Mouse (Mus musculus) CD4-positive, CD25-positive, alpha-beta regulatory T cell, adult 4 months (primary cell): Measurements from ENCODE around the gene Cep152. TPM values are rescaled to one million over a fixed set of nuclear protein-coding genes. Genes with fewer than 3 reads are reported as not detected.

Source experiments
- ATAC-seq: one replicate; pipeline ENCODE4 v1.8.0; 2017
- polyA plus RNA-seq, 2 experiments: library from polyadenylated mRNA; unstranded; fragments of 100-300 nt; shearing (Covaris generic); gene quantifications; one replicate each; pipeline ENCODE4 v1.2.1; 2017

The Cep152 gene
- polyA plus RNA-seq, 2 experiments from 2014 or later = 6.0 TPM

DNA sequence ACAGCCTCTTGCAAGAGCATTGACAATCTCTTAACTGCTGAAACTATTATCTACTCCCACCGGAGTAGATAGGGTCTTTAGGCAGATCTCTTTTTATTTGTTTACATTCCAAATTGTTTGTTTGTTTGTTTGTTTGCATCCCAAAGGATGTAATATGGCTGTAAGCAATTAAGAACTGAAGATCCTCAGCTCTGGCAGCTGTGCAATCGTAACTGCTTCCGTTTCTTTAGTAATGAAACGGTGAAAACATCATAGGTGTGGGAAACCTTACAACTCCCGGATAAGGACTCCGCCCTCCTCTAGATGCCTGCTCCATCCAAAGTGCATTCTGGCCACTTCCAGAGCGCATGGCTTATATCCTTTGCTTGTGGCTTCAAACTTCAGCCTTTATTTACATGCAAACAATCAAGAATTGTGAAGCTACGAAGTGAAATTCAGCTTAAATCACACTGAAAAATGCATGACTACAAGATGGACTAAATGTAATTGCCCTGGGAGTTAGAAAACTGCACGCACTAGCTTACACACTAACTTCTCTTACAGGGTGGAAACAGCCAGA is 707 bp downstream of the Cep152 start:
- ATAC-seq = no peak

DNA sequence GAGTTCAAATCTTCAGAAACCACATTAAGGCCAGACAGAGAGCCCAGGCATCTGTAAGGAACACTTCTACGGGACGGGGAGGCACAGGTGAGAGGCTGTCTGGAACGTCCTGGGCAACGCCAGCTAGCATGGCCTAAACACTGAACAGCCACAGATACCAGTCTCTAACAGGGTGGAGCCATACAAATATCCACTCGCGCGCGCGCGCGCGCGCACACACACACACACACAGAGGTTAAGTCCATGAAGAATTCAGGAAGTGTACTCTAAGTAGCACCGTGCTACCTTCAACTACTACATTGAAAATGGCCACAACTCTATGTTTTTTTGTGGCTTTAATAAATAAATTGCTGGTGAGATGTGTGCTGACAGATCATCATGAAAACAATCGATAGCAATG is 1.7 kb downstream of the Cep152 start:
- no peak for ATAC-seq

DNA sequence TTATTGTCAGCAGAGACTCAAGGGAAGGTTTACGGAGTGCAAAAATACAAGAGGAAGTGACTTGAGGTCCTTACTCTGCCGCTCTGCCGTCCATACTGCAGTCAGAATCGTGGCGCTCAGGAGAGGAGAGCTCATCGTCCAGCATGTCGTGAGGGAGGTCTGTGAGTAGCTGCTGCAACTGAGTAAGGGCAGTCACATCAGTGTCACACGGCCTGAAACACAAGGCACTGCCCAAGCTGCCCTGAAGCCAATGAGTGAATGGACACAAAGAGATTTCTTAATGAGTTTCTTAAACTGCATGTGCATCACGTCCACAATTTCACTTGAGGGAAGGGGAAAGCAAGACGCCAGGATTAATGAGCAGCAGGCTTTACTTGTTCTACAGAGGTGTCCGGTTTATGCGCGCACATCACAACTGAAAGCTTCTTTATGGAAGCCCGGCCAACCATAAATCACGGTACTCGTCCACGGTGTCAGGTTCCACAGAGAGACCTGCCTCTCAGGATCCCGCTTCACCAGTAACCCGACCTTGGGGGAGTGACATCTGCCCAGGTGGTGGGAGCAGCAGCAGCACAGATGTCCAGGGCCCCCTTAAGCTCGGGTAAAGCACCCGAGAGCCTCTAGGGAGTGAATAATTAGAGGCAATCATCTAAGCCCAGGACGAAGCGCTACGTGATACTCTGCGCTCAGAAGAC is 4.6 kb downstream of the Cep152 start:
- no peak for ATAC-seq

DNA sequence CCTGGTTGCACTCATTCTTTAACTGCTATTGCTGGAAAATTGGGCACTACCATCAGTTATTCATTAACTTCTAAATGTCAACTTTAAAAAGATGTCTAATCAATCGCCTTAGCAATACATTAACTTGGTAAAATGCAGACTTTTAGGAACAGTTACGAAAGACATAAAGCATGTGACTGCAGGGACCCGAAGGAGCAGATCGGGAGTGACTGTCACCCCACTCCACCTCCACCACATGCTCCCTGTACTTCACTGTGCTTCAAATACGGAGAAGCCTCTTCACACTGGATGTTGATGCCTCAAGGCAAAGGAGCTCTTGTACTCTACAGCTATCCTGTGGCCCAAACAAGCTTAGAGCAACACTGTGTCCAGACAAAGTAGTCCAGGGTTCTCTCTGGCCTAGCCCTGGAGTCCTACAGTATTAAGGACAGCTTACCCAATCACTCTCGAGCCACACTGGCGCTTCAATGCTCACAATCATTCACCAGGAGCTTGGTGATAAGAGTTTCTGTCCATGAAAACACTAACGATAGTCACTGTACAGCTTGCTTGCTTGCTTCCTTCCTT is 9.0 kb downstream of the Cep152 start:
- ATAC-seq = no peak

DNA sequence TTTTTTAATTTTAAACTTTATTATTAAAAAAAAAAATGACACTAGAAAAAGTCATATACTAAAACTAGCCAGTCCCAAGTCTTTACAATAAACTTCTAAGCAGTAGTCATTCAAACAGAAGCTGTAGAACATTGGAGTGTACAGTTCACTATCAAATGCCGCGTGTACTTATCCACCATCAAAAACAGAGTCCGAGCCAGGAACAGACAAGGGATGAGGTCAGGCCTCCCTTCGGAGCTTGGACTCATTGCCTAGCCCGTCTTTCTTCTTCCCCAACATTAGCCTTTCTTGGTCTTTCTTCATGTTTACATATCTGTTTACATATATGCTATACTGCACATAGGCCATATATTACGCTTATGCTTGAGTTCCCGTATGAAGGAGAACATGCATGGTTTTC is 9.5 kb downstream of the Cep152 start:
- no peak for ATAC-seq

DNA sequence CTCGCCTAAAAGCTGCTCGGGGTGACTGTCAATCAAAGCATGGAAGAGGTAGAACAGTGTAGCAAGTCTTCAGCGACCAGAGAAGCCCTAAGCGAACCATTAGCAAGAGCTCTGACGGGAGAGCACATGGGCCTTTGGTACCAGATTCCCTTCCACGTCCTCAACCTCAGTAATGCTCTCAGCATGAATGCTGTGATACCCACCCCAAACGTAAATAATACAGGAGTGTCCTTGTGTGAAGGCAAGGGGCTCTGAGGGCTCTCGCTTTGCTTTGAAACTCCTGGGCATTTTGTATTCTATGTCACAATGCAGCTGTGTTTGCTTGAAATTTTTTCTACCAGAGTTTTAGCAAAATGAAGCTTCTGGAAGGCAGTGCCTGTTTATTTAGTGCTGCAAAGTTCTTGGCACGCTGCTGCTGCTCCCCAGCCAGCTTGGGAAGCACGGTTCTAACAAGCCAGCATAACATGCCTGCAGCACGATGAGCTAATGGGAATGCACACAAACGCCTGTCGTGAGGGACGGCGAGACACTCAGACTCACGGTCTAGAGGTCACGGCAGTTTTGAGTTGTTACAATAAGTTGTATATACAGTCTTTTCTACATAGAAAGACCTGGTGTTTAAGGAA is 18.6 kb downstream of the Cep152 start:
- ATAC-seq = no peak

DNA sequence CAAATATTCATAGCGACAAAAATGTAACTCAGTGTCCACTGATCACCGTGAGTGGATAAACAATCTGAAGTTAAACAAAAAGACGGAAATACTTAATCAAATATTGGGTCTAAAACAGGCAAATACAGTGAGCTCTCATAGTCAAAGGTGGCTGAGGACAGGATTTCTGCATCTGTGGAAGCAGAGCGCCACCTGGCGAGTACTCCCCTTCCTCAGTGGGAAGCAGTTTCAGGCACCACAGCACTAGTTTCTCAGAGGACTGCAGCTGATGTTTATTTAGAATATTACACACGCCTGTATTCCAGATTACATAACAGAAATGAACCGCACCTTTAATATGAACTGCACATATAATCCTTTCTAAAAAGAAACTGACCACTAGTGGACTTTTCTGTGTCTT is 20.3 kb downstream of the Cep152 start:
- no peak for ATAC-seq

DNA sequence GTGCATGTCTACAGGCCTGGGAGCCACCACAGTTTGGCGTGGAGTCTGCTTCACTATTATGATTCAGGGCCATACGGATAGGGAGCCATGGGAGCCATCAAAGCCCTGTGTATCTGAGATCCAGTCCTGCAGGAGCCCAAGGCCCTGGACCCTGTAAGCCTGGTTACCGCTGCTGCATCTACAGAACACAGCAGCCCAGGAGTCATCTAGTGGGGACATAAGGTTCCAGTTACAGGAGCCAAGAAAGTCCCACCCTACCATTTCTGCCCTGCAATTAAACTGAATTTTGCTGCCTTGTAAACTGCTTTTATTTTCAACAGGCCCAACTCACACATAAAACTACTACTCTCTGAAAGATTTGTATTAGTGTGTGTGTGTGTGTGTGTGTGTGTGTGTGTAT is 21.9 kb downstream of the Cep152 start:
- no peak for ATAC-seq

DNA sequence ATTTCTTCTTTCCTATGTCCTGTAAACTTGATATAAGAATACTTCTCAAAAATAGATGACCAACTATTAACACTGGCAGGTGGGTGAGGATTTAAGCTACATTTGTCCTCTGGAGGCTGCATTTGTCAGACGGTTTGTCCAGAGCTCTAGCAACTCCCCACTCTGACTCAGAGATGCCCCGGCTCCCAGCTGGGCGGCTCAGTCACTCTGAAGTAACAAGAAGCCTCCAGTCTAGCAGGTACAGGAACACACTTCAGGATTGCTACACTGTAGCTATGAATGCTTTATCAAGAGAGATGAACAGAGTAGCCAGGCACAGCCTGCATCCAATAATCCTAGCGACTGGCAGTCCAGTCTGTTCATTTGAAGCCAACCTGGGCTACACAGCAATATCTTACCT is 26.0 kb downstream of the Cep152 start:
- no peak for ATAC-seq

DNA sequence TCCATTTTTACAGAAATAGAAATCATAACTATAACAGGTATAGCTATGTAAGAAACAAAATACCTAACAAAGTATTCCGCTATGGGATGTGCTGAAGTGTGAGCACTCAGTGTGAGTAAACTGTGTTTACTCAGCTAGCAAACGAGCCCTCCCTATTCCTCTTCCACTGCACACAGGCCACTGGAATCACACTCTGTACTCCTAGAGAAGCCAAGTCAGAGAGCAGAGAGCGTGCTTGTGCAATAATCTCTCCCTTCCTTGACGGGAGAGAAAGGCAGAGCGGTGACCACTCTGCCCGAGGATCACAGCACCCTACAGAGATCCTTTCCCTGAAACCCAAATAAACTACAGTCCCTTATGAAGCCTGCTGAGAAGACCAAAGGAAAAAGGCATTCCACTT is 26.7 kb downstream of the Cep152 start:
- ATAC-seq = no peak

DNA sequence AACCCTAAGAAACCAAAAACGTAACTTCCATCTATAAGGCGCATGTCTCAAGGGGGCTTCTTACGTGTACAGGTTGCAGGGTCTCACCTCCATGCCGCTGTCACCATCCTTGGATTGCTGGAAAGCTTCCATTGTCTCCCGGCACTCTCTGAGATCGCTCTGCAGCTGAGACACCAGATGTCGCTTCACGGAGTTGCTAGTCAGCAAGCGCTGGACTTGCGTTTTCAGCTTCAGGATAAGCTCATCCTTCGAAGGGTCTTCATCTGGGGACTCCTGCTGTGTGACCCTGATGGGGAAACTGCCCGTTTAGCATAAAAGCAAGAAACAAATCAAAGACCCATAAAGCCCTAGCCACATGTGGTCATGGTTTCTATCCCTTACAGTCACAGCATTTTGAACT is 30.1 kb downstream of the Cep152 start:
- no peak for ATAC-seq

DNA sequence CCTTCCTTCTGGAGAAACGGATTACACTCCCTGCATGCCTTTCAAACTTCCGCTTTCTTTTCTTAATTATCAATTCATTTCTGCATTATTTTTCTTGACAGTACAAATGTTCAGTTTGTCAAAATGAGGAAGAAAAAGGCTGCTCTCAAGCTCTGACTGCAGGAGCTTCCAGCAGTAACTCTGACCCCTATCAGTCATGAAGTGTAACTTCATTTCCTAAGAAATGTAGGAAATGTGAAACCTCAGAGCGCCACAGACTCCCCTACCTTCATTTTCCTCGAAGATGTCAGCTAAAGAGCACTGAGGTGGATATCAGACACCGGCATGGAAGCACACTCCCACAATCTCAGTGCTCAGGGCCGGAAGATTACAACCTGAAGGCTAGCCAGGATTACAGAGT is 30.8 kb downstream of the Cep152 start:
- ATAC-seq = no peak

DNA sequence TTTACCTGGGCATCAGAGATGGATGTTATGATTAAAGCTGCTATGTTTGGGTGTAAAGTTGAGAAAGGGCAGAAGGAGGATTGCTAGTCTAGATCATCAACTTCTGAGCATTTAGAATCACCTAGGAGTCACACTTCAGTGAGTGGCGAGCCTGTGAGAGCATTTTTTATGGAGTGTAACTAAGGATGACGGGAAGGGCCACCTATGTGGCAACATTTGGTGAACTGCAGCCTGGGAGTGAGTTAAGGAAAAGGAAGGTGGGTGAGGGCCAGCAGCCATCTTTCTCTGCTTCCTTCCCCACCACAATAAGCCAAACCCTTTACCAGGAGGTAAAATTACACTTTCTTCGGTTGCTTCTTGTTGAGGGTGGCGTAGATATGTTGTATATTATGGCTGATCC is 33.0 kb downstream of the Cep152 start:
- no peak for ATAC-seq

DNA sequence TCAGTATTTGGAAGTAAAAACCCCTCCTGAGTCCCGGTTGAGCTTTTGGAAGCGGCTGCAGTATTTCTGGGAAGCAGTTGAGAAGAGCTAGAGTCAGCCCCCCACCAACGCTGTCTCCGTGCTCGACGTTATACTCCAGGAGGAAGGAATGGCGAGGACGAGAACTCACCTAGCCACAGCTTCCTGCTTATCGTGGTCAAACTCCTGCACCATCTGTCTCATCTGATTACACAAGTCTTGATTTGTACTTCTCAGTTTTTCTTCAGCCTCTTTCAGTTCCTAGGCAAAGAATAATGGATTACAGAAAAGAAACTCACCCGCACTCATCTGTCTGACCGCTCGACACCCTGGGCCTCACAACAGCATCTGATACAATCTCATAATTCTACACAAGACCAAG is 35.6 kb downstream of the Cep152 start:
- no peak for ATAC-seq

DNA sequence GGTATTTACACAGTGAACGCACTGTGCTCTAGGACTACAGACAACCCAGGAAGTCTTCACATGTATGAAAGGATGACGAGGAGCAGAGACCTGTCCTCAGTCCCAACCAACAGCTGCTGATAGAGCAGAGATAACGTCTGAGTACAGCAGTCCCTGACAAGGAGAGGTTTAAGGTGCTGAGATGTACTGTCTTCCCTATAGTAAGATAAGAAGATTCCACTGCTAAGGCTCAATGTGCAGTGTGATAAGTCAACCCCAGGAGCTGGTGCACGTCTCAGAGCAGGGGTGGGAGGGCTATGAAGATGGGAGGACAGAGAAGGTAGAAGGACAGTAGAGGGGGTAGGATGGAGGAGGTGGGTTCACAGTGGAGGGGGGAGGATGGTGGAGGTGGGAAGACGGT is 43.8 kb downstream of the Cep152 start:
- no peak for ATAC-seq

DNA sequence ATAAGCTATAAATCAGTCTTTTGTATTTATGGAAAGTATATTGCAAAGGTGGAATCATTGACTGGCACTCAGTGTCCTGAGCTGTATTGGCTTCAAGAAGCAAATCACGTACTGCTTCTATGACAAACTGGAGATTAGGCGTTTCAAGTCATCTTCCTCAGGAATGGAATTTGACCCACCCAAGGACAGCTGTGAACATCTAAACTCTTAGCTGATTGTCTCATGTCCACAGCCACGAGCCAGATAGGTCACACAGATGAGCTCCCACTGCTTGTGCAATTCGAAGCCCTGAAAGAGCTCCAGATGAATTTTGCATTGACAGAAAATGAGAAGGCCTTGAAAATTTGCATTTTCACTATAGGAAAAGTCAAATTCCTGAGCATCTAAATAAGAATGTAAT is 47.2 kb downstream of the Cep152 start:
- ATAC-seq = no peak

DNA sequence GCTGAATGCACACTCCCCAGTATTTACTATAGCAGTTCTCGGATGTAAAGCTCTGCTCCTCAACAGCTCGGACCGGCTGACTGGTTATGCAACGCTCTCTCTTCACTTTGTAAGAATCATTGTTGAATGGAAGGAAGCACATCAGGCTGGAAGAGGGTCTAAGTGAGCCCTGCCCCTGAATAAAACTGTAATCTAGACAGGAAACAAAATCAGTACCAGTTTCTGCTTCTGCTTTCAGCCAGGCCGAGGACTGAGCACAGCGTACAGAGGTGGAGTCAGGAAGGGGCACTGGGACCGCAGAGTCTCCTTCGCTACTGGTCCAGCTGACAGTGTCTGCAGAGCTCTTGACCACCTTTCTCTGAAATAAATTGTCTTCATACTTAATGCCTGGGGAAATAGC is 48.4 kb downstream of the Cep152 start:
- ATAC-seq = no peak

DNA sequence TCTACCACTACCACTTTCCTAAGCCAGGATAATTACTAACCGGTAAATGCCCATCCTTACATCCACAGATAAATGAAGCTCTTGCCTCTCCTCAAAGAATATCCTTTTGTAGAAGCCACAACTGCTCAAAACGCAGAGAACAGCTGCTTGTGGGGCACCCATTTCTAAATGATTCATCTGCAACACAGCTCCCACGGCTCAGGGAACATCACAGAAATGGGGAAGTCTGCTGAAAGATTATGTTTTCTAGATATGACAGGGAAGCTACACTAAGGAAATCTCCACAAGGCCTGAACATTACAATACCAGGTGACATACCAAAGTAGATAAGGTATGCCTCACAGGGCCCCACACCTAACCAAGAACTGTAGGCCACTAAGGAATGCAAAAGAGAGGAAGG is 49.1 kb downstream of the Cep152 start:
- ATAC-seq = no peak

DNA sequence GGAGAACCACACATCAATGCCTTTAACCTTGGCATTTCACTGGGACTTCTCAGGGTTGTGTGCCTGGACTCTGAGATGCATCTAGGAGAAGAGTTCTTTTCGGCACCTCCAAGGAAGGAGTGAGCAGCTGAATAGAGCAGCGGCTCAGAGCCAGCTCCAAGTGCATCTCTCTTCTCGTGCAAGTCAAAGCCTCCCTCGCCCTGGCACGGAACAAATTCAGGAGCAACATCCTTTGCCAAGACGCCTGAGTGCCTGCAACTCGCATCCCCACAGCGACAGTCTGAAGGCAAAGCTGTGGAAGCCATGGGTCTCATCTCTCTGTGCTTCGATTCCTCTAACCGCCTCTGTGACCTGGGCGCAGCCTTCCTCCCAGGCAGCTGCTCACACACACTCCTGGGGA is 61.0 kb downstream of the Cep152 start:
- ATAC-seq = no peak

DNA sequence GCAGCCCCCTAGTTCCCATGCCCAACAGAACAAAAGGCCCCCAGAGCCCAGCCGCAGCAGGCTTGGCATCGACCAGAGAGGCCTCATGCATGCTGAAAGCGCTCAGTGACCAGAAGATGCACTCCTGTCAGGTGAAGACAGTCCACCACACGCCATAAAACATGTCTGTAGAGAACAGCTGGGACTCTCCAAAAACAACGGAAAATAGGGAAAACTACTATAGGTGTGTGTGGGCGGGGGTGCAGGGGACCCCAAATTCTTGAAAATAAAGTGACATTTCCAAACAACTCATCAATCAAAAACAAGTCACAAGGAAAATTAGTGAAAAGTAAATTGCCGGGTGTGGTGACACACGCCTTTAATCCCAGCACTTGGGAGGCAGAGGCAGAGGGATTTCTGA is 62.5 kb downstream of the Cep152 start:
- no peak for ATAC-seq

DNA sequence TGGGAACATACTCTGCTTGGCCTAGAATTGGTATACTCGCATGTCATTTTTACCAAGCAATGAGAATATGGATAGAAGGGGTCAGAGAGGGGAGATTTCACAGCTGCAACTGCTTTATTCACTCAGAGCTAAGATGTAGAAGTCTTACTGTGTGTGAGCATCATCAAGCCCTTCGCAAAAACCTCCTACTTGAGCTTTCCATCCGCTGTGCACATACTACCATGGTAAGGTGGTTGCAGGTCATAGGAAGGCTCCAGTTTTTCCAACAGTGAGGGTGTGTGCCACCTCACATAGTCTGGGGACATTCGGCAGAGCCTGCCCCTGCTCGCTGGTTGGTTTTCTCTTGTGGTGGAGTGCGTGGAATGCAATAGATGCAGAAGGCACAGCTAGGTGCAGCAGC is 64.9 kb downstream of the Cep152 start:
- ATAC-seq = no peak

DNA sequence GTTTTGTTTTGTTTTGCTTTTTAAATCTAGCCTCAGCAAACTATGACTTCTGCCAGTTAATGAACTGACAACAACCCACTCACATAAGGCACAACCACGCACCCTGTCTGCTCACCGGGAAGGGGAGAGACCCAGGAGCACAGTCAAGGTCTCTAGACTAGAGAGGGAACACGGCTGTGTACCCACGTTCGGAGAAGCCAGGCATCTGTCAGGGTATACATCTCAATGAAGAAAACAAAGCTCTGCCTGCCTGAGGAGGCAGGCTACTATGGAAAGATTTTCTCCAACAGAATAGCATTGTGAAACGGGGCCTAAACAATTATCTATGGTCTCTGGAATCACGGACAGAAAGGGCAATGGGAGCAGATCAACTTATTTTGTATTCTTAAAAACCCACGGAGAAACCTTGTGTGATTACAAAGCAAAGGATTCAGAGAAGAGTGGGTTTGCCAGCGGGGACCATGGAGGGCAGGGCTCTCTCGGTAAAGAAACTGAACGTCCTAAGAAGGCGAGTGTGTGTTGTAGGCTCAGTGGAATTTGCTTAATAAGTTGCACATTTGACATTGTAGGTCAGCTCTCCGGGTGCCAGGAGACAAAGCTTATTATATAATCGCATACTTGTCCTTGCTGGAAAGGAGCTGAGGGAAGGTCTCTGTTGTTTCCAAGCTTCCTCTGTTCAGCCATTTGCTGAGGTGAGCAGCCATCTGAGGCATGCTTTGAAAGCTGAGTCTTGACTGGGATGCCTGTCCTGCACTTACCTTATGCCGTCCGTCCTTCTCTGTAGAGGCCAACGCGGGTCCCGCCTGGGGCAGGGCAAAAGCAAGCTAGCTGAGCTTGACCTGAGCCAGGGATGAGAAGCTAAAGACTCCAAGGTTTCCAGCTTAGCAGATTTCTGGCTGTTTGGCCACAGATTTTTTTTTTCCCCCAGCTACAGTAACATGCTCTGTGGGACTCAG is 66.0 kb downstream of the Cep152 start:
- no peak for ATAC-seq

DNA sequence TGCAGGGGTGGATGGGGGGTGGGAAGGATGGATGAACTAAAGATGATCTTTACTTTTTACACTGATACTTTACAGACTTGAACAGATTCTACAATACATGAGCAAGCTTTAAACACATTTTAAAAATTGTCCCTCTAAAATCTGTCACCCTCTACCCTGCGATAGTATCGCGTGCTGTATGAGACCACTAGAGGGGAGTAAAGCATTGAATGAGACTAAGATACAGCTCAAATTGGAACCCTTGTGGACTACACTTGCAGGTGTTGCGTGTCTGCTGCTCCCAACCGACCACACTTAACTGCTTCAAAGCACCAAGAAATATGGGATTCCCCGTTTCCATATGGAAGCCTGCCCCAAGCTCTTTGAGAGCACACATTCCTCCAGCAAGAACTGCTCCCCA is 69.1 kb downstream of the Cep152 start:
- ATAC-seq = no peak
